Mouse (Mus musculus) left cerebral cortex, postnatal 25 days (tissue): ENCODE results near the gene Kpna6. TPM values are rescaled to one million over a fixed set of nuclear protein-coding genes. Genes with fewer than 3 reads are reported as not detected.

Experiments
- DNase-seq, 2 experiments: peaks; one replicate each; pipeline ENCODE4 v3.0.0; 2022; ENCODE audit warnings: low spot score in 2 of 2, mixed read lengths in 1 of 2
- intact Hi-C: fragments of 180-260 bp; cut with DNase I; formaldehyde crosslinking; loops from one replicate; pipeline ENCODE4 v1.15.1; 2025
- total RNA-seq, 2 experiments: library from RNA; stranded (reverse); gene quantifications; 2 replicates each; pipeline ENCODE4 v1.2.3; 2021

The Kpna6 gene
- total RNA-seq, 2 experiments from 2014 or later, result 86.5 to 106 TPM

DNA sequence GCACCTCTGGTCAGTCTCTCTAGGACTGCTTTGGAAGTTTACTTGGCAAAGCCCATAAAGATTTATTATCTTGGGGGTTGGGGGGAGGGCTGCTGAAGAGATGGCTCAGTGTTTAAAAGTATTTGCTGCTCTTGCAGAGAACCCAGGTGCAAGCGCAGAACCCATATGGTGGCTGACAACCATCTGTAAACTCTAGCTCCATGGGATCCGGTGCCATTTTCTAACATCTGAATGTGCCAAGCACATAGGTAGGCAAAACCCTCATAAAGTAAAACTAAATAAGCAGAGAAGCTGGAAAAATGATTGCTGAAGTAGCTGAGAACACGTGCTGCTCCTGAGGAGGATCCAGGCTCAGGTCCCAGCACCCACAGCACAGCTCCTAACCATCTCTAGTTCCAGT is 11.0 kb downstream of the Kpna6 start:
- intact Hi-C loops, result no loop called here
- DNase-seq, result no peak

DNA sequence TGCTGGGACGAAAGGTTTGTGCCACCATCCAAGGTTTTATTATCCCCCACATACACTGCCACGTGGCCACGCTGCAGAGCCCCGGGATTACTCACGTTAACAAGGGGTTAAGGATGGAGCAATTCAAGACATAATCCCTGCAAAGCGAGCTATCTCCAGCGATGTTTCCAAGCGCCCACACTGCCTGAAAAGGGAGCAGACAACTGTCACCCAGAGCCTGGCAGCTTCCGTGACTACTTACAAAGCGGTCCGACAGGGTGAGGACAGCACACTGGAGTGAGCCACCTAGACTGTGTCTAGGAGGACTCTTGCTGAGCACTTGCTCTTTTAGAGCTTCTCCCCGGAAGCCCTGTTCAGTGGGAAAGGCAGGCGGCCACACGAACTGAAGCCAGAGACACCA is 17.8 kb downstream of the Kpna6 start:
- DNase-seq, result peak in 1 of 2 experiments; percentile 60
- intact Hi-C loops, result no loop called here

- intact Hi-C loops, result no loop called here
- no peak for DNase-seq
These were observed 22.2 kb downstream of the Kpna6 start for GRCm38 (mm10) chr4:129650359-129650758.

- DNase-seq, result no peak
- intact Hi-C loops, result no loop called here
These were observed 23.9 kb downstream of the Kpna6 start for GRCm38 (mm10) chr4:129648656-129649055.

DNA sequence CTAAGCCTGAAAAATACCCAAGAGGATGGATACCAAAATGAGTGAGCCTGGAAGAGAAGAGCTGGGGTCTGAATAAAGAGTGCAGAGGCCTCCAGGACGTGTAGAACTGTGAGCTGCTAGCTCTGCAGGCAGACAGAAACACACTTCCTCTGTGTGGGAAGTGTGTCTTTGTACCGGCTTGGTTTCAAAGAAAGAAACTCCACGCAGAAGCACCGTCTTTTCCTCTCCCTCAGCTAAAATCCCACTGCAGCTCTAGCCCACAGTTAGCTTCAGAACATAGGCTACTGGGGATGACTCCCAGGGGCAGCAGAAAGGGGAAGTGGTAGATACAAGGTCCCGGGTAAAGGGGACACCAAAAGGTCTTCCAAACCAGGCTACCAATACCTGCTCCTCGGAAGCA is 27.4 kb downstream of the Kpna6 start:
- intact Hi-C loops, result no loop called here
- DNase-seq, result peak in 1 of 2 experiments; percentile 59

- intact Hi-C loops, result loop anchor here (2.0 kb wide), 1 partner anchor 15 kb away; no protein-coding TSS in a partner anchor
- DNase-seq, result no peak
These were observed 30.8 kb downstream of the Kpna6 start for GRCm38 (mm10) chr4:129641756-129642155.

GRCm38 (mm10) chr4:129640638-129641467 is 31.7 kb downstream of the Kpna6 start, which contains the start of gene Txlna:
Gene Txlna, minus strand, starts transcription at chr4:129641065.
- intact Hi-C loops, result loop anchor here (2.0 kb wide), 1 partner anchor 14 kb away; no protein-coding TSS in a partner anchor

GRCm38 (mm10) chr4:129640101-129640637 is 32.4 kb downstream of the Kpna6 start:
- no peak for DNase-seq

More at GRCm38 (mm10) chr4:129640638-129641467, 31.7 kb downstream of the Kpna6 start, which contains the start of gene Txlna:
- peak; percentile 97 to 99 for DNase-seq

GRCm38 (mm10) chr4:129639221-129639620 is 33.3 kb downstream of the Kpna6 start:
- intact Hi-C loops, result no loop called here
- DNase-seq, result no peak

More at GRCm38 (mm10) chr4:129640101-129640637, 32.4 kb downstream of the Kpna6 start:
- intact Hi-C loops, result loop anchor here (2.0 kb wide), 1 partner anchor 13 kb away; no protein-coding TSS in a partner anchor

DNA sequence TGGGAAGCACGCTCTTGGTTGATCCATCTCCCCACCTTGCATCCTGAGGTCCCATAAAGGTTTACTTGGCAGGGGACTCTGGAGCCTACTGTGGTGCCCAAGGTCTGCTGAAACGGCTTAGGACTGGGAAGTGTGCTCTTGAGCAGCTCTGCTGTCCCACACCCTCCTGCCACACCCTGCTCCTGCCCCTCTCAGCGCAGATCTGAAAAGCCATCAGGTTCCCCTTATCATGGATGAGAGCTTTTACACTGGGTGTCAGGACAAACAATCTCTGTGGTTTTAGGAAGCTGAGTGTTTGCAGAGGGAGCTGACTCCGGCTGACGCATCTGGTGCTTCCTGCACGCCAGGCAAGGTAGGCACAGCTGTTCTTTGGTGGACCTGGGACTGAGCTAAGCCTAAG is 38.7 kb downstream of the Kpna6 start:
- no peak for DNase-seq
- intact Hi-C loops, result no loop called here

GRCm38 (mm10) chr4:129631867-129632266 is 40.7 kb downstream of the Kpna6 start:
- intact Hi-C loops, result no loop called here
- no peak for DNase-seq

GRCm38 (mm10) chr4:129630944-129631343 is 41.6 kb downstream of the Kpna6 start:
- intact Hi-C loops, result no loop called here
- DNase-seq, result no peak

DNA sequence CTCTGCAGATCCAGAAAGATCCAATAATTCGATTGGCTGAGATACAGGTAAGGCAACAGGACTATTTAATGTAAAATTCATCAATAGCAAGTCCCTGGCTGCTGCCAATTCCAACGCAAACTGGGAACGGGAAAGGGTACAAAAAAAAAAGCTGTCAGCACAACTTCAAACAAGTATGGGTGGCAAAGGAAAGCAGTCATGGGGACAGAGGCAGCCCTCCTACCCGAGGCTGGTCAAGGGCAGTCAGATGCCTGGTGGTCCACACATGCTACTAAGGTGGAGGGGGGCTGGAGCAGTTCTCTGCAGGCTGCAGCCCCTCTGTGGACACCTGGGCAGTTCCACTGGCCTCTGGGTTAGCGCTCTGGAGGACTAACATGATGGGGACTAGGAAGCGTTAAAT is 46.5 kb downstream of the Kpna6 start:
- no peak for DNase-seq
- intact Hi-C loops, result loop anchor here (2.0 kb wide), 1 partner anchor 15 kb away; the partner anchor contains the start of gene Txlna

DNA sequence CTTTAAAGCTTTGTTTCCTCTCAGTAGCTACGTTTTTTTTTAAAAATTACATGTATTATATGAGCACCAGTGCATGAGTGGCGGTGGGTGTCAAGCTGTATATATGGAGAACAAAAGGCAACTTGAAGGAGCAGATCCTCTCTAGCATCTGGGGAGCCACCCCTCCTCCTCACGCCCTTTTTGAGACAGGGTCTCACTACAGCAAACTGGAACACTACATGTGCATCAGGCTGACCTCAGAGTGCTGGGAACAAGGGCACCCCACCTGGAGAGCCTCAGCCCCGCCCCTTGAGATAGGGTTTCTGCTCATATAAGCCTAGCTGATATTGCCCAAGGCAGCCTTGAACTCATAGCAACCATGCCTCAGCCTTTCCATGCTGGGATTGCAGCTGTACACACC is 47.1 kb downstream of the Kpna6 start:
- DNase-seq, result no peak
- intact Hi-C loops, result no loop called here

DNA sequence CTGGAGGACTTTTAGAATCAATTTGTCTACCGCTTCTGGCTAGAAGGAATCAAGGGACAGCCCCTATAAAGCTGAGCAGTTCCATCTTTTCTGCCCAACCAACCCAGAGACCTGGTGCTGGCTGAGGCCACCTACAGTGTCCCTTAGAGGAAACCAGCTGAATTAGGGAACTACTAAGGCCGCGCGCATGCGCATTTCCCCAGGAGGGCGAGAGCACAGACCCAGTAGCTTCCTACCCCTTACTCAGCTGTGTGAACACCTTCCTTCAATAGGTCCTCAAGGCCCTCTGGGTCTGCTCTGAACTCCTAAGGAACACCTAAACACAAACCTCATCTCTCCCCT is 47.6 kb downstream of the Kpna6 start:
- intact Hi-C loops, result no loop called here
- DNase-seq, result peak; percentile 65 to 76

DNA sequence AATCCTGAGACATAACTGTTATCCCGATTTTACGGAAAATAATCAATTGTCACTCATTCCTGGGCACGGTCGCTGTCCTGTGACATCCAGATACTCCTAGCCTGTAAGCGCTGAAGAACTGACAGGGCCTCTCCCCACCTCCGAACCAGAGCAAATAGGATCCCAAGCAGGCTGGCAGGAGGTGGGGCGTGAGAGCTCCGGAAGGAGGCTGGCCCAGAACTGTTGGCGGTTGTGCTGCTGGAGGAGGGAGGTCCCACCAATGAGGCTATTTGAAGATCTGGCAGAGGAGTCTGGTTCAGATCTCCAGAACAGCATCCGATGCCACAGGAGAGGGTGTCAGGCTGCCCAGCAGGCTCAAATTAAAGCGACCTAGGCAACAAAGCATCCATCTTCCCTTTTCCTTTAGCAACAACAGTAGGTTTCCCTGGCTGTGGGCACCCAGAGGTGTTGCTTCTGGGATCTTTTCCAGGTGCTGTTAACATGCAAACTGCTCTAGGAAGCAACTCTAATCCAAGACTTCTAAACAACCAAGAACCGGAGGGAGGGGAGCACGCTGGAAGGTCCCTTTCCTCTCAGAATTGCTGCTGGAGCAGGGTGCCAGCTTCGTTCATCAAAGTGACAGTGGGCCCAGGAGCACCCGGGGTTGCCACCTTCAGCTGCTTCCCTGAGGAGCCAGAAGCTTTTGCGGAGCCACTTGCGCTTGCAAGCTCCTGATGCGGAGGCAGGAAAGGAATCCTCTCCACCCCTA is 48.1 kb downstream of the Kpna6 start:
- intact Hi-C loops, result no loop called here
- DNase-seq, result peak; percentile 87 to 97

GRCm38 (mm10) chr4:129623681-129624091 is 48.9 kb downstream of the Kpna6 start, which contains the start of gene Ccdc28b:
Gene Ccdc28b, minus strand, starts transcription at chr4:129623947.
- DNase-seq, result peak; percentile 67 to 84
- intact Hi-C loops, result no loop called here

- intact Hi-C loops, result no loop called here
These were observed 49.6 kb downstream of the Kpna6 start for GRCm38 (mm10) chr4:129622803-129623535.

GRCm38 (mm10) chr4:129622120-129622802 is 50.3 kb downstream of the Kpna6 start:
- DNase-seq, result no peak
- intact Hi-C loops, result no loop called here

More at GRCm38 (mm10) chr4:129622803-129623535, 49.6 kb downstream of the Kpna6 start:
- DNase-seq, result no peak
